Mouse (Mus musculus) thymus, adult 2 months (tissue): ENCODE results near the gene St13. TPM values are rescaled to one million over a fixed set of nuclear protein-coding genes. Genes with fewer than 3 reads are reported as not detected.

Source experiments
- DNase-seq: peaks from one replicate; pipeline ENCODE4 v3.0.0; 2021
- H3K27ac ChIP-seq: fragments of 200-500 bp; 2 replicates; pipeline ENCODE4 v1.5.1; 2012; ENCODE audit warnings: low read length, control low read depth; ENCODE audit not compliant: control insufficient read depth, insufficient read depth
- H3K27me3 ChIP-seq: fragments of 200-500 bp; 2 replicates; pipeline ENCODE4 v1.6.1; 2012; ENCODE audit warnings: mild to moderate bottlenecking, low read length, moderate library complexity, mixed read lengths; ENCODE audit not compliant: control insufficient read depth, insufficient read depth
- H3K36me3 ChIP-seq: fragments of 200-500 bp; 2 replicates; pipeline ENCODE4 v1.6.1; 2012; ENCODE audit warnings: mild to moderate bottlenecking, low read length, moderate library complexity; ENCODE audit not compliant: control insufficient read depth, insufficient read depth
- H3K4me1 ChIP-seq: fragments of 200-500 bp; replicated peaks from 2 replicates; pipeline ENCODE4 v1.6.1; 2012; ENCODE audit warnings: low read length; ENCODE audit not compliant: control insufficient read depth, insufficient read depth
- H3K4me3 ChIP-seq: fragments of 200-500 bp; 2 replicates; pipeline ENCODE4 v1.5.1; 2012; ENCODE audit warnings: mild to moderate bottlenecking, low read length, control low read depth, moderate library complexity; ENCODE audit not compliant: control insufficient read depth, insufficient read depth
- CTCF ChIP-seq: fragments of 200-500 bp; IDR thresholded peaks from 2 replicates; pipeline ENCODE4 v1.5.1; 2012; ENCODE audit warnings: mild to moderate bottlenecking, control low read depth, low read length, moderate library complexity, borderline replicate concordance; ENCODE audit not compliant: control insufficient read depth, poor library complexity, insufficient read depth; ENCODE audit errors: extremely low read depth
- POLR2A ChIP-seq: fragments of 200-500 bp; IDR thresholded peaks from 2 replicates; pipeline ENCODE4 v1.6.1; 2012; ENCODE audit warnings: mild to moderate bottlenecking, low read length, control low read depth, moderate library complexity; ENCODE audit not compliant: control insufficient read depth, poor library complexity, insufficient read depth; ENCODE audit errors: extremely low read depth
- WGBS: fragments of 180-500 bp; shearing (Covaris S2); methylation state at CpG from one replicate; pipeline ENCODE4 v1.1.7; 2018; 5-methylcytosine and 5-hydroxymethylcytosine counted together
- polyA plus RNA-seq: library from polyadenylated mRNA; depleted of rRNA; stranded (reverse); fragments of >200 nt; gene quantifications from 2 replicates; pipeline ENCODE4 v1.2.3, GENCODE M21; 2012; rRNA removed

Gene St13
- 20.5 and 22.4 TPM in 2 replicates for polyA plus RNA-seq

- peak; percentile 95 for DNase-seq
- H3K36me3 ChIP-seq = no peaks in the 10 kb centered on the region
- peak within 1 kb of the TSS; percentile 87 for H3K27ac ChIP-seq
- H3K4me1 ChIP-seq = no peaks in the 10 kb centered on the region
- H3K27me3 ChIP-seq = no peaks in the 10 kb centered on the region
- under 1% methylated on average over 50 of the region's 50 CpGs for WGBS
- TF ChIP-seq POLR2A = peak; percentile 49
- no peak for TF ChIP-seq CTCF
- peak within 1 kb of the TSS; percentile 93 for H3K4me3 ChIP-seq
Observed at GRCm38 (mm10) chr15:81399638-81400315, at the start of gene St13, which contains the start of gene Xpnpep3. TSS of gene St13 (minus strand) at chr15:81400077. TSS of gene Xpnpep3 (plus strand) at chr15:81400138.

GRCm38 (mm10) chr15:81448463-81448862, 48.6 kb upstream of the St13 start:
- WGBS = 71% methylated on average over 3 of the region's 3 CpGs
- Histone ChIP-seq H3K27me3 (no peaks in the 10 kb centered on the region), H3K4me1 (no peaks in the 10 kb centered on the region), H3K27ac (no peak overlapping the region), H3K36me3 (peaks cover 12% of the 10 kb centered on the region), H3K4me3 (no peak overlapping the region)
- peak; percentile 68 for DNase-seq
- no peak for TF ChIP-seq CTCF
- no peak for TF ChIP-seq POLR2A

GRCm38 (mm10) chr15:81439236-81439635, 39.4 kb upstream of the St13 start:
- peaks cover 8% of the 10 kb centered on the region for H3K36me3 ChIP-seq
- DNase-seq = no peak
- no peak overlapping the region for H3K4me3 ChIP-seq

GRCm38 (mm10) chr15:81438345-81438744, 38.5 kb upstream of the St13 start:
- Histone ChIP-seq H3K36me3 (peaks cover 8% of the 10 kb centered on the region), H3K27ac (no peak overlapping the region), H3K27me3 (no peaks in the 10 kb centered on the region), H3K4me3 (no peak overlapping the region), H3K4me1 (no peaks in the 10 kb centered on the region)
- 92% methylated on average over 1 of the region's 1 CpGs for WGBS
- DNase-seq = no peak
- TF ChIP-seq CTCF (no peak), POLR2A (no peak)

More at GRCm38 (mm10) chr15:81439236-81439635, 39.4 kb upstream of the St13 start:
- TF ChIP-seq CTCF (no peak), POLR2A (no peak)
- Histone ChIP-seq H3K27me3 (no peaks in the 10 kb centered on the region), H3K27ac (no peak overlapping the region), H3K4me1 (no peaks in the 10 kb centered on the region)

- Histone ChIP-seq H3K36me3 (peaks cover 13% of the 10 kb centered on the region), H3K27ac (no peak overlapping the region), H3K4me3 (no peak overlapping the region), H3K4me1 (no peaks in the 10 kb centered on the region), H3K27me3 (no peaks in the 10 kb centered on the region)
- DNase-seq = no peak
- WGBS = 93% methylated on average over 1 of the region's 1 CpGs
- TF ChIP-seq POLR2A (no peak), CTCF (no peak)
Observed at GRCm38 (mm10) chr15:81431195-81431594, 31.3 kb upstream of the St13 start.

- H3K27ac ChIP-seq = no peak overlapping the region
- H3K36me3 ChIP-seq = peaks cover 13% of the 10 kb centered on the region
- no peak overlapping the region for H3K4me3 ChIP-seq
- TF ChIP-seq POLR2A (no peak), CTCF (no peak)
- no peak for DNase-seq
- no peaks in the 10 kb centered on the region for H3K27me3 ChIP-seq
- H3K4me1 ChIP-seq = no peaks in the 10 kb centered on the region
- 55% methylated on average over 2 of the region's 2 CpGs for WGBS
Observed at GRCm38 (mm10) chr15:81427947-81428346, 28.1 kb upstream of the St13 start.

GRCm38 (mm10) chr15:81425311-81425710, 25.4 kb upstream of the St13 start:
- TF ChIP-seq POLR2A = no peak
- TF ChIP-seq CTCF = no peak
- H3K27me3 ChIP-seq = no peaks in the 10 kb centered on the region
- H3K36me3 ChIP-seq = 0 out of 2 replicates have a peak, but pooled peaks cover 3% of the 10 kb centered on the region
- no peak overlapping the region for H3K4me3 ChIP-seq
- H3K27ac ChIP-seq = no peak overlapping the region
- WGBS = 94% methylated on average over 3 of the region's 3 CpGs
- no peak for DNase-seq
- no peaks in the 10 kb centered on the region for H3K4me1 ChIP-seq
